Mouse (Mus musculus): ENCODE data around the gene Nsmce4a.

Nsmce4a gene

GRCm38 (mm10) chr7:130577388-130578003 is 4.6 kb upstream of the Nsmce4a start, which contains the start of gene Tacc2:
Gene Tacc2, plus strand, starts transcription at chr7:130577438.
- DNase-seq: no peak

- no peak for DNase-seq
Observed at GRCm38 (mm10) chr7:130576981-130577380, 4.1 kb upstream of the Nsmce4a start.

- DNase-seq: no peak
Observed at GRCm38 (mm10) chr7:130574211-130574991, 1.5 kb upstream of the Nsmce4a start.

- DNase-seq: no peak
Observed at GRCm38 (mm10) chr7:130573746-130574145, 828 bp upstream of the Nsmce4a start.

GRCm38 (mm10) chr7:130570472-130570871 is 2.4 kb downstream of the Nsmce4a start:
- DNase-seq: no peak

- peak; percentile 19 for DNase-seq
Observed at GRCm38 (mm10) chr7:130568783-130569436, 4.0 kb downstream of the Nsmce4a start.

GRCm38 (mm10) chr7:130564596-130564995 is 8.3 kb downstream of the Nsmce4a start:
- DNase-seq: no peak

- no peak for DNase-seq
Observed at GRCm38 (mm10) chr7:130563880-130564279, 9.0 kb downstream of the Nsmce4a start.

- no peak for DNase-seq
Observed at GRCm38 (mm10) chr7:130563276-130563675, 9.6 kb downstream of the Nsmce4a start.

- DNase-seq: no peak
Observed at GRCm38 (mm10) chr7:130560933-130561332, 12.0 kb downstream of the Nsmce4a start.

GRCm38 (mm10) chr7:130558592-130558991 is 14.3 kb downstream of the Nsmce4a start:
- no peak for DNase-seq

GRCm38 (mm10) chr7:130555597-130555996 is 17.3 kb downstream of the Nsmce4a start:
- no peak for DNase-seq

- DNase-seq: no peak
Observed at GRCm38 (mm10) chr7:130553321-130553720, 19.6 kb downstream of the Nsmce4a start.

- DNase-seq: no peak
Observed at GRCm38 (mm10) chr7:130552780-130553179, 20.1 kb downstream of the Nsmce4a start.

GRCm38 (mm10) chr7:130547635-130548175 is 25.2 kb downstream of the Nsmce4a start:
- DNase-seq: no peak

GRCm38 (mm10) chr7:130546791-130547484 is 26.0 kb downstream of the Nsmce4a start:
- DNase-seq: peak; percentile 93

GRCm38 (mm10) chr7:130546421-130546790 is 26.5 kb downstream of the Nsmce4a start:
- no peak for DNase-seq

- DNase-seq: no peak
Observed at GRCm38 (mm10) chr7:130545893-130546292, 27.0 kb downstream of the Nsmce4a start.

- DNase-seq: peak; percentile 28
Observed at GRCm38 (mm10) chr7:130545401-130545800, 27.5 kb downstream of the Nsmce4a start.

GRCm38 (mm10) chr7:130543181-130543580 is 29.7 kb downstream of the Nsmce4a start:
- no peak for DNase-seq

- no peak for DNase-seq
Observed at GRCm38 (mm10) chr7:130540176-130540575, 32.7 kb downstream of the Nsmce4a start.

GRCm38 (mm10) chr7:130537068-130537467 is 35.9 kb downstream of the Nsmce4a start:
- DNase-seq: no peak

- no peak for DNase-seq
Observed at GRCm38 (mm10) chr7:130535174-130535573, 37.7 kb downstream of the Nsmce4a start.

Data from liver (tissue).